Mouse (Mus musculus) CH12F3 (cell line): ENCODE data around the gene Wdr19.
"Not testable (repeated sequence)": the region's sequence is repeated elsewhere in the genome, so short reads cannot be mapped to it uniquely, and the experiment has no call there.

Experiments
- in situ Hi-C: fragments of 300-500 bp; cut with MboI; formaldehyde crosslinking; loops from 2 replicates; pipeline ENCODE4 v1.14.3; 2020; ENCODE audit warnings: low sequenced_read_pairs

Gene Wdr19

GRCm38 (mm10) chr5:65294270-65294669, 94.8 kb downstream of the Wdr19 start:
- in situ Hi-C loops, result no loop called here

GRCm38 (mm10) chr5:65298167-65298950, 98.9 kb downstream of the Wdr19 start:
- in situ Hi-C loops, result no loop called here

GRCm38 (mm10) chr5:65299623-65300022, 100.1 kb downstream of the Wdr19 start:
- in situ Hi-C loops, result not testable (repeated sequence)

GRCm38 (mm10) chr5:65300121-65300520, 100.6 kb downstream of the Wdr19 start:
- in situ Hi-C loops, result no loop called here

GRCm38 (mm10) chr5:65305516-65305915, 106.0 kb downstream of the Wdr19 start:
- in situ Hi-C loops, result no loop called here

- in situ Hi-C loops, result no loop called here
These were observed 108.7 kb downstream of the Wdr19 start for GRCm38 (mm10) chr5:65308208-65308607.

- in situ Hi-C loops, result no loop called here
These were observed 109.4 kb downstream of the Wdr19 start for GRCm38 (mm10) chr5:65308866-65309265.
